30 mouse cellular contexts compared by ENCODE assay signal in the genomic region with DNA sequence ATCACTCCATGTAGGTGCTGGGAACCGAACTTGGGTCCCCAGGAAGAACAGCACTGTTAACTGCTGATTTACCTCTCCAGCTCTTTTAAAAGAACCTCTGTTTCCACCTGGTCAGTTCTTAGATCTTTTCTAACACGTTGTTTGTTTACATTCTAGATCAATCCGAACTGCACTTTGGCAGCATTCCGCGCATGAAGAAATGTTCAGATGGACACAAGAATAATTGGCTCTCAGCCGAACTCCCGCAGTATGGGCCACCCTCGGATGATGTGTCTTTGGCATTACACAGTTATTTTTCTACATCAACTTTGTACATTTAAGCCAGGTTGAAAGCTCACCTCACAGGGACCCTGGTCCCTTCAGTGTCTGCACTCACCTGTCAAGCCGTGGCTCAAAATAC.
"Had no signal": no experiment of that assay in that cellular context is flagged by ENCODE, and none has a peak within 500 bp of the region (broad histone marks: within the 10 kb centered on the region; RNA-seq: fewer than 3 reads in every experiment).

No protein-coding gene starts in this region.

- H3K4me2 ChIP-seq: limb, embryonic 12.5 days; limb, embryonic 13.5 days; limb, embryonic 15.5 days; liver, embryonic 12.5 days; liver, embryonic 13.5 days; liver, embryonic 15.5 days; lung, embryonic 14.5 days; lung, embryonic 15.5 days; midbrain, embryonic 11.5 days; midbrain, embryonic 12.5 days; midbrain, embryonic 13.5 days; midbrain, embryonic 15.5 days; neural tube, embryonic 12.5 days had no signal

- H3K27ac ChIP-seq: left cerebral cortex, adult 2 months; limb, embryonic 10.5 days; limb, embryonic 12.5 days; limb, embryonic 13.5 days; limb, embryonic 15.5 days; liver, embryonic 12.5 days; liver, embryonic 13.5 days; liver, embryonic 14.5 days; liver, embryonic 15.5 days; lung, embryonic 15.5 days; macrophage; midbrain, embryonic 10.5 days; midbrain, embryonic 12.5 days; midbrain, embryonic 13.5 days; midbrain, embryonic 15.5 days; neural tube, embryonic 12.5 days had no signal

- H3K36me3 ChIP-seq: limb, embryonic 10.5 days; limb, embryonic 12.5 days; limb, embryonic 13.5 days; limb, embryonic 15.5 days; liver, embryonic 12.5 days; liver, embryonic 13.5 days; liver, embryonic 15.5 days; lung, embryonic 15.5 days; midbrain, embryonic 10.5 days; midbrain, embryonic 12.5 days; midbrain, embryonic 13.5 days; midbrain, embryonic 15.5 days; neural tube, embryonic 12.5 days had no signal

- DNase-seq: layer of hippocampus, postnatal 36 days; left cerebral cortex, postnatal 4 days; liver, embryonic 13.5 days; lung, adult 18-20 months; lung, adult 2 months; lung, embryonic 14.5 days; lung, postnatal 10 days; lung, postnatal 14 days; lung, postnatal 36 days; lung, postnatal 4 days; midbrain, embryonic 14.5 days had no signal

- H3K27me3 ChIP-seq: limb, embryonic 15.5 days; liver, embryonic 13.5 days; liver, embryonic 15.5 days; lung, embryonic 15.5 days; midbrain, embryonic 12.5 days; midbrain, embryonic 13.5 days; midbrain, embryonic 15.5 days; neural tube, embryonic 12.5 days had no signal

- H3K4me1 ChIP-seq: limb, embryonic 12.5 days; limb, embryonic 13.5 days; limb, embryonic 15.5 days; liver, embryonic 12.5 days; liver, embryonic 13.5 days; lung, embryonic 15.5 days; midbrain, embryonic 10.5 days; midbrain, embryonic 12.5 days; midbrain, embryonic 13.5 days; midbrain, embryonic 15.5 days; neural tube, embryonic 12.5 days had no signal

- ATAC-seq: liver, embryonic 12.5 days; lung, postnatal 0 days; midbrain, embryonic 13.5 days; midbrain, embryonic 15.5 days; midbrain, embryonic 16.5 days had no signal

- H3K4me3 ChIP-seq: left cerebral cortex, adult 2 months; limb, embryonic 10.5 days; limb, embryonic 12.5 days; limb, embryonic 13.5 days; limb, embryonic 15.5 days; liver, embryonic 12.5 days; liver, embryonic 13.5 days; liver, embryonic 15.5 days; lung, embryonic 15.5 days; midbrain, embryonic 10.5 days; midbrain, embryonic 12.5 days; midbrain, embryonic 13.5 days; midbrain, embryonic 15.5 days; myocyte; neural tube, embryonic 12.5 days had no signal

- H3K9ac ChIP-seq: limb, embryonic 12.5 days; limb, embryonic 13.5 days; limb, embryonic 15.5 days; liver, embryonic 12.5 days; liver, embryonic 13.5 days; liver, embryonic 14.5 days; liver, embryonic 15.5 days; lung, embryonic 14.5 days; lung, embryonic 15.5 days; midbrain, embryonic 12.5 days; midbrain, embryonic 13.5 days; midbrain, embryonic 15.5 days; neural tube, embryonic 12.5 days had no signal

- H3K9me3 ChIP-seq: limb, embryonic 10.5 days; limb, embryonic 12.5 days; limb, embryonic 13.5 days; limb, embryonic 15.5 days; liver, embryonic 12.5 days; liver, embryonic 13.5 days; liver, embryonic 15.5 days; lung, embryonic 15.5 days; midbrain, embryonic 10.5 days; midbrain, embryonic 12.5 days; midbrain, embryonic 13.5 days; midbrain, embryonic 15.5 days; neural tube, embryonic 12.5 days had no signal
